Mouse (Mus musculus) hindbrain, embryonic 15.5 days (tissue): ENCODE results near the gene Clec2g. TPM values are rescaled to one million over a fixed set of nuclear protein-coding genes. Genes with fewer than 3 reads are reported as not detected.
"Not testable (repeated sequence)": the region's sequence is repeated elsewhere in the genome, so short reads cannot be mapped to it uniquely, and the experiment has no call there.

Experiments used
- ATAC-seq: fragments of 200-750 bp; cut with Nextera tagmentation; 2 replicates; pipeline ENCODE4 v1.8.0; 2017; ENCODE audit warnings: low read depth, moderate number of reproducible peaks, moderate TSS enrichment; ENCODE audit not compliant: low FRiP score
- H3K27ac ChIP-seq: fragments of 300-500 bp; sonication (generic); replicated peaks from 2 replicates; pipeline ENCODE4 v1.5.1; 2015; ENCODE audit warnings: mild to moderate bottlenecking, inconsistent platforms
- H3K27me3 ChIP-seq: fragments of 300-500 bp; sonication (generic); 2 replicates; pipeline ENCODE4 v1.6.1; 2015; ENCODE audit warnings: control low read depth, inconsistent platforms
- H3K36me3 ChIP-seq: fragments of 300-500 bp; sonication (generic); 2 replicates; pipeline ENCODE4 v1.6.1; 2015; ENCODE audit warnings: control low read depth, inconsistent platforms
- H3K4me1 ChIP-seq: fragments of 300-500 bp; sonication (generic); replicated peaks from 2 replicates; pipeline ENCODE4 v1.6.1; 2015; ENCODE audit warnings: control low read depth, inconsistent platforms
- H3K4me2 ChIP-seq: fragments of 300-500 bp; sonication (generic); 2 replicates; pipeline ENCODE4 v1.6.1; 2015; ENCODE audit warnings: moderate library complexity, mild to moderate bottlenecking, inconsistent platforms
- H3K4me3 ChIP-seq: fragments of 300-500 bp; sonication (generic); 2 replicates; pipeline ENCODE4 v1.5.1; 2015; ENCODE audit warnings: mild to moderate bottlenecking, inconsistent platforms
- H3K9ac ChIP-seq: fragments of 300-500 bp; sonication (generic); 2 replicates; pipeline ENCODE4 v1.6.1; 2015; ENCODE audit warnings: inconsistent platforms
- H3K9me3 ChIP-seq: fragments of 300-500 bp; sonication (generic); 2 replicates; pipeline ENCODE4 v1.6.1; 2016; ENCODE audit warnings: control low read depth, inconsistent platforms
- WGBS: fragments of 180-500 bp; shearing (Covaris S2); methylation state at CpG from one replicate; pipeline ENCODE4 v1.1.7; 2015; 5-methylcytosine and 5-hydroxymethylcytosine counted together
- polyA plus RNA-seq: library from polyadenylated mRNA; unstranded; fragments of >200 nt; fragmentation: Nextera tagmentation; extraction: Ambion mirVana; gene quantifications from 2 replicates; pipeline ENCODE4 v1.2.1, GENCODE M21; 2015

The Clec2g gene
- not detected in 2 replicates for polyA plus RNA-seq

- H3K36me3 ChIP-seq, H3K27me3 ChIP-seq, H3K4me1 ChIP-seq, H3K9ac ChIP-seq, H3K4me2 ChIP-seq, H3K27ac ChIP-seq, H3K4me3 ChIP-seq, H3K9me3 ChIP-seq, ATAC-seq: not testable (repeated sequence)
- 92% methylated on average over 4 of the region's 4 CpGs for WGBS
Measured at GRCm38 (mm10) chr6:128934081-128934480, at the start of gene Clec2g. Gene Clec2g, plus strand, starts transcription at chr6:128934381.

- H3K36me3 ChIP-seq, ATAC-seq, H3K4me1 ChIP-seq, H3K27ac ChIP-seq, H3K27me3 ChIP-seq, H3K9me3 ChIP-seq, H3K9ac ChIP-seq, H3K4me3 ChIP-seq, H3K4me2 ChIP-seq: not testable (repeated sequence)
- WGBS, result 84% methylated on average over 6 of the region's 6 CpGs
Measured at GRCm38 (mm10) chr6:128887091-128887790, 46.9 kb upstream of the Clec2g start, which contains the start of gene Clec2i. Gene Clec2i, plus strand, starts transcription at chr6:128887588.

- Histone ChIP-seq H3K4me3 (no peak overlapping the region), H3K36me3 (no peaks in the 10 kb centered on the region), H3K27ac (no peak overlapping the region), H3K4me2 (no peak overlapping the region), H3K9me3 (no peaks in the 10 kb centered on the region), H3K4me1 (no peaks in the 10 kb centered on the region), H3K27me3 (no peaks in the 10 kb centered on the region), H3K9ac (no peak overlapping the region)
- ATAC-seq, result no peak
- 81% methylated on average over 5 of the region's 5 CpGs for WGBS
Measured at GRCm38 (mm10) chr6:128888834-128889233, 45.3 kb upstream of the Clec2g start.

- Histone ChIP-seq H3K27me3 (no peaks in the 10 kb centered on the region), H3K9ac (no peak within 1 kb of the TSS), H3K4me3 (no peak within 1 kb of the TSS), H3K4me1 (no peaks in the 10 kb centered on the region), H3K27ac (no peak within 1 kb of the TSS), H3K4me2 (no peak within 1 kb of the TSS), H3K9me3 (no peaks in the 10 kb centered on the region), H3K36me3 (no peaks in the 10 kb centered on the region)
- WGBS, result 75% methylated on average over 2 of the region's 2 CpGs
- no peak for ATAC-seq
Measured at GRCm38 (mm10) chr6:128890948-128891355, 43.2 kb upstream of the Clec2g start, which contains the start of gene BC035044. Gene BC035044, minus strand, starts transcription at chr6:128891126.

GRCm38 (mm10) chr6:128895404-128896001, 38.7 kb upstream of the Clec2g start:
- H3K4me2 ChIP-seq, result no peak overlapping the region
- no peak for ATAC-seq
- H3K4me1 ChIP-seq, result no peaks in the 10 kb centered on the region
- H3K9ac ChIP-seq, result no peak overlapping the region
- H3K4me3 ChIP-seq, result no peak overlapping the region
- no peak overlapping the region for H3K27ac ChIP-seq
- no peaks in the 10 kb centered on the region for H3K9me3 ChIP-seq
- H3K36me3 ChIP-seq, result no peaks in the 10 kb centered on the region
- 87% methylated on average over 3 of the region's 3 CpGs for WGBS
- H3K27me3 ChIP-seq, result no peaks in the 10 kb centered on the region

GRCm38 (mm10) chr6:128900044-128900443, 34.1 kb upstream of the Clec2g start:
- no peaks in the 10 kb centered on the region for H3K36me3 ChIP-seq
- H3K9ac ChIP-seq, result no peak overlapping the region
- no peak for ATAC-seq
- 90% methylated on average over 2 of the region's 2 CpGs for WGBS
- H3K4me3 ChIP-seq, result no peak overlapping the region
- H3K27ac ChIP-seq, result no peak overlapping the region
- H3K27me3 ChIP-seq, result no peaks in the 10 kb centered on the region
- no peaks in the 10 kb centered on the region for H3K4me1 ChIP-seq
- no peaks in the 10 kb centered on the region for H3K9me3 ChIP-seq
- H3K4me2 ChIP-seq, result no peak overlapping the region

- not testable (repeated sequence) for H3K36me3 ChIP-seq, ATAC-seq, H3K4me1 ChIP-seq, H3K4me3 ChIP-seq, H3K9ac ChIP-seq, H3K9me3 ChIP-seq, H3K4me2 ChIP-seq, H3K27ac ChIP-seq, H3K27me3 ChIP-seq
- WGBS, result 92% methylated on average over 6 of the region's 6 CpGs
Measured at GRCm38 (mm10) chr6:128900796-128901552, 33.2 kb upstream of the Clec2g start.

- Histone ChIP-seq H3K36me3 (no peaks in the 10 kb centered on the region), H3K4me3 (no peak overlapping the region)
Measured at GRCm38 (mm10) chr6:128913598-128914254, 20.5 kb upstream of the Clec2g start.

GRCm38 (mm10) chr6:128917322-128917721, 16.9 kb upstream of the Clec2g start:
- no peaks in the 10 kb centered on the region for H3K27me3 ChIP-seq
- H3K4me1 ChIP-seq, result no peaks in the 10 kb centered on the region
- H3K9ac ChIP-seq, result no peak overlapping the region
- H3K9me3 ChIP-seq, result no peaks in the 10 kb centered on the region
- whole genome bisulfite sequencing, result 83% methylated on average over 2 of the region's 2 CpGs
- no peak overlapping the region for H3K4me3 ChIP-seq
- H3K27ac ChIP-seq, result no peak overlapping the region
- ATAC-seq, result no peak
- H3K36me3 ChIP-seq, result no peaks in the 10 kb centered on the region
- no peak overlapping the region for H3K4me2 ChIP-seq

More at GRCm38 (mm10) chr6:128913598-128914254, 20.5 kb upstream of the Clec2g start:
- WGBS, result 88% methylated on average over 2 of the region's 2 CpGs
- ATAC-seq, result no peak
- no peak overlapping the region for H3K9ac ChIP-seq
- H3K27ac ChIP-seq, result no peak overlapping the region
- H3K4me2 ChIP-seq, result no peak overlapping the region
- H3K4me1 ChIP-seq, result no peaks in the 10 kb centered on the region
- no peaks in the 10 kb centered on the region for H3K27me3 ChIP-seq
- H3K9me3 ChIP-seq, result no peaks in the 10 kb centered on the region

- H3K4me2 ChIP-seq, result no peak overlapping the region
- H3K27ac ChIP-seq, result no peak overlapping the region
- 84% methylated on average over 2 of the region's 2 CpGs for WGBS
- no peaks in the 10 kb centered on the region for H3K27me3 ChIP-seq
- no peak for ATAC-seq
- H3K9ac ChIP-seq, result no peak overlapping the region
- no peak overlapping the region for H3K4me3 ChIP-seq
- no peaks in the 10 kb centered on the region for H3K36me3 ChIP-seq
- H3K9me3 ChIP-seq, result no peaks in the 10 kb centered on the region
- no peaks in the 10 kb centered on the region for H3K4me1 ChIP-seq
Measured at GRCm38 (mm10) chr6:128933050-128933449, 1.1 kb upstream of the Clec2g start.

- not testable (repeated sequence) for H3K36me3 ChIP-seq, ATAC-seq, H3K27me3 ChIP-seq, H3K9ac ChIP-seq, H3K27ac ChIP-seq, H3K4me3 ChIP-seq, H3K4me2 ChIP-seq, H3K4me1 ChIP-seq, H3K9me3 ChIP-seq
- 96% methylated on average over 5 of the region's 13 CpGs for WGBS
Measured at GRCm38 (mm10) chr6:128935889-128936665, 1.9 kb downstream of the Clec2g start.
